Mouse (Mus musculus): ENCODE results near the gene Pianp. TPM values are rescaled to one million over a fixed set of nuclear protein-coding genes. Genes with fewer than 3 reads are reported as not detected.
A peak's percentile ranks its signal among the peaks of the same experiment; 100 is the strongest.

The Pianp gene
- polyA plus RNA-seq, 2 experiments = 0.07 TPM; not detected in 1

DNA sequence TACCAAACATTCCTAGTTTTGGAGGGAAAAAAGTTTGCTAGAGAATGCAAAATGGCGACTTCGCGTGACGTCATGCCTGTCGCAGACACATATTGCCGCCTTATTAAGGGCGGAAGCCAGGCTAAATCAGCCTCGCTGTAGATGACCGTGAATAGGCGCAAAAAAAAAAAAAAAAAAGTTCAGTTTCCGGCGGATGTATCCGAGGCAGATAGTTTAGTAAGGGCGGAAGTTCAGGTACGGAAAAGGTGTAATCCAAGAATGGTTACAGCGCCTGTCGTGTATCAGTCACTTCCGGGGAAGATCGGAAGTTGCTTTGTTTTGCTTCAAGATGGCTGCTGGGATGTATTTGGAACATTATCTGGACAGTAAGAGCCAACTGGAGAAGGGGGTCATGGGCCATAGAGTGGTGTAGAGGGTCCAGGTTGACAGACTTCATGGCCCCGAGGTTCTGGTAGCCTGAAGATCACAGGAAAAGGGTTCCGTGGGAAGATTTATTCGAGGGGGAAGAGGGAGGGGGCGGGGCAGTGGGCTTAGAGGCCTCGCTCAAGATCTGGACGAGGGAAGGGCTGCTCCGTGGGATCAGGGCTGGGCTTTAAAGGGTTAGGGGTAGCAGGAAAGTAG, 43.1 kb downstream of the Pianp start, which contains the start of gene Ing4:
Gene Ing4 (plus strand): TSS at position 228 of the 621 bp plus-strand sequence.
- peak within 1 kb of the TSS; percentile 57 for H3K27ac ChIP-seq
- H3K27me3 ChIP-seq (ENCODE audit: control insufficient read depth, insufficient read depth, low read length) = no peaks in the 10 kb centered on the region
- no peaks in the 10 kb centered on the region for H3K9me3 ChIP-seq (ENCODE audit: control insufficient read depth, low read length)
- H3K4me1 ChIP-seq (replicated peaks; ENCODE audit: control insufficient read depth in 2 of 2, insufficient read depth in 2 of 2, low read length in 1 of 2) = peaks cover 18 to 27% of the 10 kb centered on the region in 2 experiments
- TF ChIP-seq CTCF (IDR thresholded peaks at IDR 0.05; ENCODE audit: low read depth) = no peak
- no peak for TF ChIP-seq EP300 (IDR thresholded peaks at IDR 0.05; ENCODE audit: low read depth)
- H3K36me3 ChIP-seq (replicated peaks; ENCODE audit: control insufficient read depth, insufficient read depth, low read depth) = peaks cover 26% of the 10 kb centered on the region
- H3K4me3 ChIP-seq (ENCODE audit: insufficient read depth in 1 of 2, low read depth in 2 of 2, low read length in 2 of 2) = peak within 1 kb of the TSS; percentile 71 to 94
- under 1% methylated on average over 26 of the region's 26 CpGs for WGBS (ENCODE audit: insufficient replicate concordance)
- H3K4me2 ChIP-seq (ENCODE audit: low read depth) = peak within 1 kb of the TSS; percentile 92
- peak within 1 kb of the TSS; percentile 76 for H3K9ac ChIP-seq (replicated peaks)
- DNase-seq (ENCODE audit: low read depth in 3 of 3, low spot score in 3 of 3) (peak; percentile 95 to 97 (median 96)), ATAC-seq (ENCODE audit: insufficient read depth) (peak; percentile 94)

DNA sequence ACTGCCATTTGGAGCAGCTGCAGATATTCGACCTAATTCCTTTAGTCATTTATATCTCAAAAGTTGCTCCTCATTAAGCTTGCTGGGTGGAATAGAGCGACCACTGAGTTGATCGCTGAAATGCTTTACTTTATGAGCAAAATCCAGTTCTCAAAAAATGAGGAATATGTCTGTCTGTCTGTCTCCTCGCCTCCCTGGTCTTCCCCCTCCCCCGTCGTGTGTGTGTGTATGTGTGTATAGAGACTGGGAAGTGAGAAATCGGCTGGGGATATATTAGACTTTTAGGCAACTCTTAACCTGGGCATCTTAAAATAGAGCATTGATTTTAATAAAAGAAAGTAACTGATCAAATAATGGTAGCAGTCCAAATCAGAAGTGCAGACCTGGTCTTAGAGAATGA, 43.7 kb downstream of the Pianp start:
- no peak for ATAC-seq (ENCODE audit: insufficient read depth)
- H3K36me3 ChIP-seq (replicated peaks; ENCODE audit: control insufficient read depth, insufficient read depth, low read depth) = peaks cover 25% of the 10 kb centered on the region

GRCm38 (mm10) chr6:125041047-125041446, 44.6 kb downstream of the Pianp start:
- ATAC-seq (ENCODE audit: insufficient read depth) = no peak
- no peak for TF ChIP-seq CTCF (IDR thresholded peaks at IDR 0.05; ENCODE audit: low read depth)
- no peak for TF ChIP-seq EP300 (IDR thresholded peaks at IDR 0.05; ENCODE audit: low read depth)
- no peak overlapping the region for H3K27ac ChIP-seq
- H3K36me3 ChIP-seq (replicated peaks; ENCODE audit: control insufficient read depth, insufficient read depth, low read depth) = peaks cover 17% of the 10 kb centered on the region
- H3K4me3 ChIP-seq (ENCODE audit: insufficient read depth in 1 of 2, low read depth in 2 of 2, low read length in 2 of 2) = no peak overlapping the region
- WGBS (ENCODE audit: insufficient replicate concordance) = 43% methylated on average over 7 of the region's 7 CpGs
- H3K27me3 ChIP-seq (ENCODE audit: control insufficient read depth, insufficient read depth, low read length) = no peaks in the 10 kb centered on the region
- peak overlapping the region; percentile 92 for H3K4me2 ChIP-seq (ENCODE audit: low read depth)
- no peaks in the 10 kb centered on the region for H3K9me3 ChIP-seq (ENCODE audit: control insufficient read depth, low read length)
- no peak overlapping the region for H3K9ac ChIP-seq (replicated peaks)
- peak in 1 of 3 experiments; percentile 36 for DNase-seq (ENCODE audit: low read depth in 3 of 3, low spot score in 3 of 3)
- H3K4me1 ChIP-seq (replicated peaks; ENCODE audit: control insufficient read depth in 2 of 2, insufficient read depth in 2 of 2, low read length in 1 of 2) = peaks cover 18 to 27% of the 10 kb centered on the region in 2 experiments

More for the DNA sequence above, 43.7 kb downstream of the Pianp start:
- Histone ChIP-seq H3K27me3 (ENCODE audit: control insufficient read depth, insufficient read depth, low read length) (no peaks in the 10 kb centered on the region), H3K4me3 (ENCODE audit: insufficient read depth in 1 of 2, low read depth in 2 of 2, low read length in 2 of 2) (peak overlapping the region; percentile 71 to 94), H3K9ac (replicated peaks) (peak overlapping the region; percentile 76), H3K4me1 (replicated peaks; ENCODE audit: control insufficient read depth in 2 of 2, insufficient read depth in 2 of 2, low read length in 1 of 2) (peaks cover 18 to 27% of the 10 kb centered on the region in 2 experiments), H3K27ac (peak overlapping the region; percentile 26), H3K9me3 (ENCODE audit: control insufficient read depth, low read length) (no peaks in the 10 kb centered on the region), H3K4me2 (ENCODE audit: low read depth) (peak overlapping the region; percentile 92)
- TF ChIP-seq CTCF (IDR thresholded peaks at IDR 0.05; ENCODE audit: low read depth) (no peak), EP300 (IDR thresholded peaks at IDR 0.05; ENCODE audit: low read depth) (no peak)
- no peak for DNase-seq (ENCODE audit: low read depth in 3 of 3, low spot score in 3 of 3)
- 4% methylated on average over 7 of the region's 7 CpGs for WGBS (ENCODE audit: insufficient replicate concordance)

GRCm38 (mm10) chr6:125042081-125042480, 45.6 kb downstream of the Pianp start:
- Histone ChIP-seq H3K4me1 (replicated peaks; ENCODE audit: control insufficient read depth in 2 of 2, insufficient read depth in 2 of 2, low read length in 1 of 2) (peaks cover 18 to 27% of the 10 kb centered on the region in 2 experiments), H3K4me2 (ENCODE audit: low read depth) (no peak overlapping the region), H3K9me3 (ENCODE audit: control insufficient read depth, low read length) (no peaks in the 10 kb centered on the region), H3K27me3 (ENCODE audit: control insufficient read depth, insufficient read depth, low read length) (no peaks in the 10 kb centered on the region), H3K27ac (peak overlapping the region; percentile 7; the same call in 1 of the 2 replicates), H3K36me3 (replicated peaks; ENCODE audit: control insufficient read depth, insufficient read depth, low read depth) (peaks cover 11% of the 10 kb centered on the region), H3K4me3 (ENCODE audit: insufficient read depth in 1 of 2, low read depth in 2 of 2, low read length in 2 of 2) (no peak overlapping the region), H3K9ac (replicated peaks) (no peak overlapping the region)
- no peak for DNase-seq (ENCODE audit: low read depth in 3 of 3, low spot score in 3 of 3)
- WGBS (ENCODE audit: insufficient replicate concordance) = 57% methylated on average over 7 of the region's 7 CpGs
- no peak for ATAC-seq (ENCODE audit: insufficient read depth)
- TF ChIP-seq CTCF (IDR thresholded peaks at IDR 0.05; ENCODE audit: low read depth) = no peak
- TF ChIP-seq EP300 (IDR thresholded peaks at IDR 0.05; ENCODE audit: low read depth) = no peak

DNA sequence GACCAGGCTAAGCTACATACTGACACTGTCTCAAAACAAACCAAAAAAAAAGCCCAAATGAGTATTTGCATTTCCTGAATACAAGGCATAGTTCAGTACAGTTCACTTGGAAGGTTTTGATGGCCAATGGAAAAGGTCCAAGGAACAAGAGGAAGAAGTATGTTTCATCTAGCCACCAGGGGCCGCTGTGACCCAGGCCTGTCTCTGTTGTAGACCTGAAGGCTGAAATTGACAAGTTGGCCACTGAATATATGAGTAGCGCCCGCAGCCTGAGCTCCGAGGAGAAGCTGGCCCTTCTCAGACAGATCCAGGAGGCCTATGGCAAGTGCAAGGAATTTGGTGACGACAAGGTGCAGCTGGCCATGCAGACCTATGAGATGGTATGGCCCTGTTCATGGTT, 50.2 kb downstream of the Pianp start:
- TF ChIP-seq CTCF (IDR thresholded peaks at IDR 0.05; ENCODE audit: low read depth) (peak; percentile 92), EP300 (IDR thresholded peaks at IDR 0.05; ENCODE audit: low read depth) (no peak)
- H3K4me3 ChIP-seq (ENCODE audit: insufficient read depth in 1 of 2, low read depth in 2 of 2, low read length in 2 of 2) = no peak overlapping the region
- no peak for ATAC-seq (ENCODE audit: insufficient read depth)
- peaks cover 0 to 7% of the 10 kb centered on the region in 2 experiments; a peak in 3 of 4 replicates for H3K4me1 ChIP-seq (replicated peaks; ENCODE audit: control insufficient read depth in 2 of 2, insufficient read depth in 2 of 2, low read length in 1 of 2)
- no peak overlapping the region for H3K4me2 ChIP-seq (ENCODE audit: low read depth)
- no peaks in the 10 kb centered on the region for H3K27me3 ChIP-seq (ENCODE audit: control insufficient read depth, insufficient read depth, low read length)
- peaks cover 11% of the 10 kb centered on the region for H3K36me3 ChIP-seq (replicated peaks; ENCODE audit: control insufficient read depth, insufficient read depth, low read depth)
- no peak overlapping the region for H3K27ac ChIP-seq
- 27% methylated on average over 5 of the region's 5 CpGs for WGBS (ENCODE audit: insufficient replicate concordance)
- DNase-seq (ENCODE audit: low read depth in 3 of 3, low spot score in 3 of 3) = peak; percentile 53 to 64 (median 59)
- no peak overlapping the region for H3K9ac ChIP-seq (replicated peaks)
- no peaks in the 10 kb centered on the region for H3K9me3 ChIP-seq (ENCODE audit: control insufficient read depth, low read length)

Measured in liver, embryonic 14.5 days (tissue).